Mouse (Mus musculus): ENCODE data around the gene Cdk2ap2. TPM values are rescaled to one million over a fixed set of nuclear protein-coding genes. Genes with fewer than 3 reads are reported as not detected.

Gene Cdk2ap2
- polyA plus RNA-seq, 1 experiment from 2014 or later, result 68.0 TPM

DNA sequence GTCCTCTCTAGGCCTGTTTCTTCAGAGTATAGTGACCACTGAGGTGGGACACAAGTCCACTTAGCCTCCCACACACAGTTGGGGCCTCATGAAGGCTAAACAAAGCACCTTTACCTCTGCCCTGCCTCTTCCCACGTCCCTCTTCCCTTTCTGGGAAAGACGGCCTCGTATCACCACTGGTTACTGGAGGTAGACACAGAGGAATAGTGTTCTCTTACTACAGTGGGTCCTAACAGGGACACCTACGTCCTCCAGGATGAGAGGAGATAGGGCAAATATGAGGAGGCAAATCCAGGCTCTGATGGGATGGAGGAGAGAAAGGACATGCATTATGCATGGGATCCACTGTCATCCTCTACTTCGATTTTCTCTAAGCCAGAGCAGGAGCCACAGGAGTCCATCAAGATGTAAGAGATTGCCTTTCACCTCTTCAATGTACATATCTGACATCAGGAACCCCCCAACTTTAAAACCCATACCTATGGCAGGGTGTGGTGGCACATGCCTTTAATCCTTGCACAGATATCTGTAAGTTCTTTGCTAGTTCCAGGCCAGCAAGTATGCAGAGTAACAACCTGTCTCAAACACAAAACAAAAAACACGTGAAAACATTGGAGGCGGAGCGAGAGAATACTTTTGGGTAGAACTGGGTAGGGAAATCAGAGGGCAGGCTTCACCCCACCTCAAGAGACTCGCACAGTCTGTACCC is 51.0 kb downstream of the Cdk2ap2 start:
- Histone ChIP-seq H3K9ac (replicated peaks) (peak overlapping the region; percentile 86), H3K4me2 (replicated peaks) (peak overlapping the region; percentile 86), H3K4me3 (peak overlapping the region; percentile 85), H3K27me3 (no peaks in the 10 kb centered on the region; the same call in 1 of the 2 replicates), H3K9me3 (no peaks in the 10 kb centered on the region), H3K4me1 (peaks cover 22% of the 10 kb centered on the region), H3K36me3 (peaks cover 17% of the 10 kb centered on the region), H3K27ac (replicated peaks) (peak overlapping the region; percentile 47)
- ATAC-seq (ENCODE audit: low FRiP score, low read depth), result peak; percentile 38
- WGBS, result 29% methylated on average over 9 of the region's 9 CpGs

- under 1% methylated on average over 33 of the region's 33 CpGs for WGBS
Observed at GRCm38 (mm10) chr19:4148491-4148806, 51.5 kb downstream of the Cdk2ap2 start, which contains the start of gene Coro1b. Gene Coro1b, plus strand, starts transcription at chr19:4148619.

More at GRCm38 (mm10) chr19:4148491-4148806, 51.5 kb downstream of the Cdk2ap2 start, which contains the start of gene Coro1b:
- H3K4me1 ChIP-seq, result peaks cover 22% of the 10 kb centered on the region
- H3K4me2 ChIP-seq (replicated peaks), result peak within 1 kb of the TSS; percentile 86
- H3K9ac ChIP-seq (replicated peaks), result peak within 1 kb of the TSS; percentile 86
- peak within 1 kb of the TSS; percentile 47 for H3K27ac ChIP-seq (replicated peaks)
- no peaks in the 10 kb centered on the region for H3K9me3 ChIP-seq
- no peaks in the 10 kb centered on the region for H3K27me3 ChIP-seq
- H3K36me3 ChIP-seq, result peaks cover 22% of the 10 kb centered on the region
- ATAC-seq (ENCODE audit: low FRiP score, low read depth), result peak; percentile 96
- peak within 1 kb of the TSS; percentile 85 for H3K4me3 ChIP-seq

Other genes starting within 250 kb of the Cdk2ap2 start
- gene Chka, start 245.4 kb upstream of the Cdk2ap2 start, polyA plus RNA-seq (2016; fragmentation: Nextera tagmentation; extraction: Ambion mirVana), result 69.1 and 73.9 TPM in 2 replicates
- 16.3 and 18.7 TPM in 2 replicates for gene Tcirg1, start 190.0 kb upstream of the Cdk2ap2 start, polyA plus RNA-seq (2016; fragmentation: Nextera tagmentation; extraction: Ambion mirVana)
- gene Ndufs8, start 184.4 kb upstream of the Cdk2ap2 start, polyA plus RNA-seq (2016; fragmentation: Nextera tagmentation; extraction: Ambion mirVana), result 193 and 210 TPM in 2 replicates
- gene Aldh3b1, start 167.4 kb upstream of the Cdk2ap2 start, polyA plus RNA-seq (2016; fragmentation: Nextera tagmentation; extraction: Ambion mirVana), result 0.83 and 0.96 TPM in 2 replicates
- gene Unc93b1, start 162.0 kb upstream of the Cdk2ap2 start, polyA plus RNA-seq (2016; fragmentation: Nextera tagmentation; extraction: Ambion mirVana), result 8.5 and 10.4 TPM in 2 replicates
- gene Aldh3b3, start 138.5 kb upstream of the Cdk2ap2 start, polyA plus RNA-seq (2016; fragmentation: Nextera tagmentation; extraction: Ambion mirVana), result not detected in 2 replicates
- 0.62 and 1.0 TPM in 2 replicates for gene Aldh3b2, start 124.9 kb upstream of the Cdk2ap2 start, polyA plus RNA-seq (2016; fragmentation: Nextera tagmentation; extraction: Ambion mirVana)
- 0.88 and 1.3 TPM in 2 replicates for gene Acy3, start 110.6 kb upstream of the Cdk2ap2 start, polyA plus RNA-seq (2016; fragmentation: Nextera tagmentation; extraction: Ambion mirVana)
- not detected in 2 replicates for gene Tbx10, start 104.4 kb upstream of the Cdk2ap2 start, polyA plus RNA-seq (2016; fragmentation: Nextera tagmentation; extraction: Ambion mirVana)
- gene Nudt8, start 96.6 kb upstream of the Cdk2ap2 start, polyA plus RNA-seq (2016; fragmentation: Nextera tagmentation; extraction: Ambion mirVana), result 15.6 and 17.6 TPM in 2 replicates
- gene Gm49405, start 96.6 kb upstream of the Cdk2ap2 start, polyA plus RNA-seq (2016; fragmentation: Nextera tagmentation; extraction: Ambion mirVana), result 3.5 and 4.5 TPM in 2 replicates
- gene Doc2g, start 93.9 kb upstream of the Cdk2ap2 start, polyA plus RNA-seq (2016; fragmentation: Nextera tagmentation; extraction: Ambion mirVana), result 3.6 and 5.2 TPM in 2 replicates
- gene Ndufv1, start 84.4 kb upstream of the Cdk2ap2 start, polyA plus RNA-seq (2016; fragmentation: Nextera tagmentation; extraction: Ambion mirVana), result 181 and 188 TPM in 2 replicates
- gene Gstp1, start 59.2 kb upstream of the Cdk2ap2 start, polyA plus RNA-seq (2016; fragmentation: Nextera tagmentation; extraction: Ambion mirVana), result 323 and 328 TPM in 2 replicates
- 1.6 and 2.4 TPM in 2 replicates for gene Gstp2, start 51.2 kb upstream of the Cdk2ap2 start, polyA plus RNA-seq (2016; fragmentation: Nextera tagmentation; extraction: Ambion mirVana)
- gene Gstp3, start 37.6 kb upstream of the Cdk2ap2 start, polyA plus RNA-seq (2016; fragmentation: Nextera tagmentation; extraction: Ambion mirVana), result not detected in 2 replicates
- not detected in 2 replicates for gene Cabp2, start 15.6 kb upstream of the Cdk2ap2 start, polyA plus RNA-seq (2016; fragmentation: Nextera tagmentation; extraction: Ambion mirVana)
- gene Pitpnm1, start 2.8 kb downstream of the Cdk2ap2 start, polyA plus RNA-seq (2016; fragmentation: Nextera tagmentation; extraction: Ambion mirVana), result 27.2 and 29.0 TPM in 2 replicates
- 59.5 and 63.6 TPM in 2 replicates for gene Aip, start 28.7 kb downstream of the Cdk2ap2 start, polyA plus RNA-seq (2016; fragmentation: Nextera tagmentation; extraction: Ambion mirVana)
- gene Gpr152, start 42.6 kb downstream of the Cdk2ap2 start, polyA plus RNA-seq (2016; fragmentation: Nextera tagmentation; extraction: Ambion mirVana), result not detected in 2 replicates
- gene Cabp4, start 46.9 kb downstream of the Cdk2ap2 start, polyA plus RNA-seq (2016; fragmentation: Nextera tagmentation; extraction: Ambion mirVana), result 0.12 and 0.14 TPM in 2 replicates
- 121 and 133 TPM in 2 replicates for gene Coro1b, start 51.4 kb downstream of the Cdk2ap2 start, polyA plus RNA-seq (2016; fragmentation: Nextera tagmentation; extraction: Ambion mirVana)
- 0.42 and 0.71 TPM in 2 replicates for gene Ptprcap, start 56.4 kb downstream of the Cdk2ap2 start, polyA plus RNA-seq (2016; fragmentation: Nextera tagmentation; extraction: Ambion mirVana)
- 62.8 and 63.3 TPM in 2 replicates for gene Rps6kb2, start 66.2 kb downstream of the Cdk2ap2 start, polyA plus RNA-seq (2016; fragmentation: Nextera tagmentation; extraction: Ambion mirVana)
- 3.8 and 4.2 TPM in 2 replicates for gene Carns1, start 78.3 kb downstream of the Cdk2ap2 start, polyA plus RNA-seq (2016; fragmentation: Nextera tagmentation; extraction: Ambion mirVana)
- 0.73 and 0.86 TPM in 2 replicates for gene Tbc1d10c, start 94.1 kb downstream of the Cdk2ap2 start, polyA plus RNA-seq (2016; fragmentation: Nextera tagmentation; extraction: Ambion mirVana)
- 709 and 733 TPM in 2 replicates for gene Ppp1ca, start 94.9 kb downstream of the Cdk2ap2 start, polyA plus RNA-seq (2016; fragmentation: Nextera tagmentation; extraction: Ambion mirVana)
- 35.0 and 41.5 TPM in 2 replicates for gene Rad9a, start 104.5 kb downstream of the Cdk2ap2 start, polyA plus RNA-seq (2016; fragmentation: Nextera tagmentation; extraction: Ambion mirVana)
- 0.48 and 0.94 TPM in 2 replicates for gene Clcf1, start 117.1 kb downstream of the Cdk2ap2 start, polyA plus RNA-seq (2016; fragmentation: Nextera tagmentation; extraction: Ambion mirVana)
- gene AC109138.7, start 117.2 kb downstream of the Cdk2ap2 start, polyA plus RNA-seq (2016; fragmentation: Nextera tagmentation; extraction: Ambion mirVana), result not detected in 2 replicates
- gene Pold4, start 134.7 kb downstream of the Cdk2ap2 start, polyA plus RNA-seq (2016; fragmentation: Nextera tagmentation; extraction: Ambion mirVana), result 15.2 and 16.1 TPM in 2 replicates
- gene Ssh3, start 172.0 kb downstream of the Cdk2ap2 start, polyA plus RNA-seq (2016; fragmentation: Nextera tagmentation; extraction: Ambion mirVana), result 6.0 and 7.5 TPM in 2 replicates
- gene Ankrd13d, start 186.0 kb downstream of the Cdk2ap2 start, polyA plus RNA-seq (2016; fragmentation: Nextera tagmentation; extraction: Ambion mirVana), result 17.6 and 18.9 TPM in 2 replicates
- 18.4 and 19.3 TPM in 2 replicates for gene Grk2, start 209.0 kb downstream of the Cdk2ap2 start, polyA plus RNA-seq (2016; fragmentation: Nextera tagmentation; extraction: Ambion mirVana)